ENCODE assay signal across 9 mouse cellular contexts in the genomic region with DNA sequence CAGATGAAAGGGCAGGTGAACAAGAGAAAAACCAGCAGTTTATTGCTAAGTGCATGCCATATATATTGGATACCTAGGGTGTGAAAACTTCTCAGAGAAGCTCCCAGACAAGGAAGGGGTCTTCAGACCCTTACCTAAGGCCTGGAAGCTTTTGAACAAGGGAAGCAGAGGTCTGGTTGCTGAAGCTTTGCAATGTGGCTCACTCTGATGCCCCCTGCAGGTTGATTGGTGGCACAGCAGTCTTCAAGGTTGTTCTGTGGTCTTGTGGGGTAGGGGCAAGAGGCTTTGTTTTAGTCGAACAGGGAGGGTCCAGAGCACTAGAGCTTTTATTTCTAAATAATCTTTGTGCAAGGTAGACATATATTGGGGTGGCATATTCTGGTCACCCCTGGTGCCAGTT. TPM values are rescaled to one million over a fixed set of nuclear protein-coding genes. Genes with fewer than 3 reads are reported as not detected.
DNase-seq lines count a peak whose midpoint lies in the region; ATAC-seq and TF ChIP-seq lines count a peak whose summit lies in the region.
"Had no signal": no experiment of that assay in that cellular context is flagged by ENCODE, and none has a peak within 500 bp of the region (broad histone marks: within the 10 kb centered on the region; RNA-seq: fewer than 3 reads in every experiment).

No protein-coding gene starts in this region.

- H3K27ac ChIP-seq in forebrain, embryonic 15.5 days (replicated peaks) = no peak overlapping the region
- no peak overlapping the region for H3K27ac ChIP-seq in midbrain, postnatal 0 days (ENCODE audit: low read depth, low read length)

- no peak overlapping the region for H3K4me2 ChIP-seq in forebrain, embryonic 15.5 days (replicated peaks)
- no peak overlapping the region for H3K4me2 ChIP-seq in midbrain, postnatal 0 days (ENCODE audit: low read depth, low read length, poor library complexity, severe bottlenecking)

- H3K27me3 ChIP-seq in forebrain, embryonic 15.5 days = no peaks in the 10 kb centered on the region
- H3K27me3 ChIP-seq in midbrain, postnatal 0 days (ENCODE audit: insufficient read depth, low read length) = no peaks in the 10 kb centered on the region

- peak; percentile 74 for TF ChIP-seq CTCF in midbrain, postnatal 0 days (IDR thresholded peaks at IDR 0.05)

- H3K36me3 ChIP-seq in forebrain, embryonic 15.5 days = no peaks in the 10 kb centered on the region
- H3K36me3 ChIP-seq in midbrain, postnatal 0 days (ENCODE audit: insufficient read depth, low read length) = no peaks in the 10 kb centered on the region

- intact Hi-C loops in left cerebral cortex, postnatal 25 days (cut with DNase I) = loop anchor here (2.0 kb wide), 1 partner anchor 57 kb away; no protein-coding TSS in a partner anchor

- no peaks in the 10 kb centered on the region for H3K4me1 ChIP-seq in forebrain, embryonic 15.5 days
- H3K4me1 ChIP-seq in midbrain, postnatal 0 days (ENCODE audit: insufficient read depth, low read length) = no peaks in the 10 kb centered on the region

- WGBS in forebrain, embryonic 15.5 days = 19% methylated on average over 1 of the region's 1 CpGs
- WGBS in midbrain, postnatal 0 days = 14% methylated on average over 1 of the region's 1 CpGs

- DNase-seq in cerebellum, adult 18-20 months = peak; percentile 22 to 49
- DNase-seq in left cerebral cortex, postnatal 25 days (ENCODE audit: low spot score in 2 of 2) = peak; percentile 20 to 34
- DNase-seq in left cerebral cortex, adult 8-10 months (ENCODE audit: low spot score in 2 of 2) = no peak
- DNase-seq in midbrain, postnatal 0 days (ENCODE audit: low spot score) = peak; percentile 56
- DNase-seq in frontal cortex, postnatal 14 days (ENCODE audit: low spot score in 2 of 2) = no peak

- H3K9ac ChIP-seq in forebrain, embryonic 15.5 days (replicated peaks) = no peak overlapping the region
- H3K9ac ChIP-seq in midbrain, postnatal 0 days (replicated peaks; ENCODE audit: low read length, poor library complexity, severe bottlenecking) = no peak overlapping the region

- ATAC-seq in cerebellum, adult (ENCODE audit: insufficient number of reproducible peaks, low FRiP score, low TSS enrichment) = no peak
- ATAC-seq in activated CD4-positive, CD25-positive, alpha-beta regulatory T cell, adult 4 months = peak; percentile 65
- ATAC-seq in forebrain, embryonic 15.5 days (replicated peaks) = 0 out of 2 replicates have a peak, but pooled peaks have one; percentile 39
- no peak for ATAC-seq in midbrain, postnatal 0 days (ENCODE audit: low FRiP score)

- H3K4me3 ChIP-seq in forebrain, embryonic 15.5 days = no peak overlapping the region
- no peak overlapping the region for H3K4me3 ChIP-seq in midbrain, postnatal 0 days (ENCODE audit: low read depth, low read length)
- H3K4me3 ChIP-seq: myocyte had no signal

- H3K9me3 ChIP-seq in forebrain, embryonic 15.5 days = no peaks in the 10 kb centered on the region
- no peaks in the 10 kb centered on the region for H3K9me3 ChIP-seq in midbrain, postnatal 0 days (ENCODE audit: low read length)

RNA-seq across cellular contexts. Expression of a gene that starts 34.3 kb away (rescaled TPM):
- total RNA-seq in left cerebral cortex, postnatal 25 days (2021) = 1 to 10 TPM; 6.7 to 7.4 TPM
- 1 to 10 TPM; 4.8 to 7.3 (median 6.0) TPM for total RNA-seq in left cerebral cortex, adult 8-10 months (2022)
- polyA plus RNA-seq in activated CD4-positive, CD25-positive, alpha-beta regulatory T cell, adult 4 months (2017; shearing (Covaris generic)) = 10 to 100 TPM; 25.9 to 27.3 TPM
- polyA plus RNA-seq in forebrain, embryonic 15.5 days (2015; fragmentation: Nextera tagmentation; extraction: Ambion mirVana) = 25.5 and 26.0 TPM in 2 replicates
- total RNA-seq in midbrain, postnatal 0 days (2014; rRNA removed) = 0.77 and 1.9 TPM in 2 replicates
- 11.4 and 15.7 TPM in 2 replicates for polyA plus RNA-seq in midbrain, postnatal 0 days (2015; fragmentation: Nextera tagmentation; extraction: Ambion mirVana)

RNA-seq across cellular contexts. Expression of a gene that starts 34.4 kb away (rescaled TPM):
- total RNA-seq in left cerebral cortex, postnatal 25 days (2021) = 100 to 1,000 TPM; 247 to 272 TPM
- total RNA-seq in left cerebral cortex, adult 8-10 months (2022) = 100 to 1,000 TPM; 223 to 389 (median 294) TPM
- 100 to 1,000 TPM; 210 to 248 TPM for polyA plus RNA-seq in activated CD4-positive, CD25-positive, alpha-beta regulatory T cell, adult 4 months (2017; shearing (Covaris generic))
- 1,549 and 1,577 TPM in 2 replicates for polyA plus RNA-seq in forebrain, embryonic 15.5 days (2015; fragmentation: Nextera tagmentation; extraction: Ambion mirVana)
- total RNA-seq in midbrain, postnatal 0 days (2014; rRNA removed) = 515 and 540 TPM in 2 replicates
- polyA plus RNA-seq in midbrain, postnatal 0 days (2015; fragmentation: Nextera tagmentation; extraction: Ambion mirVana) = 1,809 and 1,897 TPM in 2 replicates

Comparison
In these comparisons a context has a peak if more than half of its experiments do, and no peak if none do; other contexts are left out.
1. DNase-seq: peak in cerebellum, adult 18-20 months (2 of 2), left cerebral cortex, postnatal 25 days (2 of 2) and midbrain, postnatal 0 days (single experiment); none in left cerebral cortex, adult 8-10 months (0 of 2) and frontal cortex, postnatal 14 days (0 of 2).
2. ATAC-seq: peak in activated CD4-positive, CD25-positive, alpha-beta regulatory T cell, adult 4 months (single experiment) and forebrain, embryonic 15.5 days (single experiment); none in cerebellum, adult (single experiment) and midbrain, postnatal 0 days (single experiment).